Mouse (Mus musculus) urinary bladder, postnatal 10 days (tissue): ENCODE measurements around the gene Slc44a3.
"Not testable (repeated sequence)": the region's sequence is repeated elsewhere in the genome, so short reads cannot be mapped to it uniquely, and the experiment has no call there.

Experiments
- DNase-seq: peaks from one replicate; pipeline ENCODE4 v3.0.0; 2022; ENCODE audit warnings: low spot score

Gene Slc44a3

GRCm38 (mm10) chr3:121552723-121553122 is 20.5 kb upstream of the Slc44a3 start:
- no peak for DNase-seq

- DNase-seq = no peak
Measured at GRCm38 (mm10) chr3:121550370-121550769, 18.2 kb upstream of the Slc44a3 start.

- DNase-seq = no peak
Measured at GRCm38 (mm10) chr3:121547851-121548624, 15.8 kb upstream of the Slc44a3 start.

GRCm38 (mm10) chr3:121540621-121541020 is 8.4 kb upstream of the Slc44a3 start:
- DNase-seq = no peak

- no peak for DNase-seq
Measured at GRCm38 (mm10) chr3:121539871-121540431, 7.7 kb upstream of the Slc44a3 start.

- DNase-seq = not testable (repeated sequence)
Measured at GRCm38 (mm10) chr3:121538847-121539246, 6.6 kb upstream of the Slc44a3 start.

- no peak for DNase-seq
Measured at GRCm38 (mm10) chr3:121537996-121538395, 5.8 kb upstream of the Slc44a3 start.

- DNase-seq = no peak
Measured at GRCm38 (mm10) chr3:121536803-121537202, 4.6 kb upstream of the Slc44a3 start.

- DNase-seq = no peak
Measured at GRCm38 (mm10) chr3:121535813-121536504, 3.8 kb upstream of the Slc44a3 start.

GRCm38 (mm10) chr3:121531370-121532148 is 645 bp downstream of the Slc44a3 start:
- no peak for DNase-seq

GRCm38 (mm10) chr3:121530546-121531258 is 1.5 kb downstream of the Slc44a3 start:
- no peak for DNase-seq

GRCm38 (mm10) chr3:121526096-121527093 is 5.8 kb downstream of the Slc44a3 start:
- no peak for DNase-seq

GRCm38 (mm10) chr3:121521633-121522125 is 10.5 kb downstream of the Slc44a3 start:
- no peak for DNase-seq

- DNase-seq = no peak
Measured at GRCm38 (mm10) chr3:121521123-121521522, 11.1 kb downstream of the Slc44a3 start.

GRCm38 (mm10) chr3:121517030-121517429 is 15.2 kb downstream of the Slc44a3 start:
- no peak for DNase-seq

GRCm38 (mm10) chr3:121509141-121509540 is 23.1 kb downstream of the Slc44a3 start:
- DNase-seq = no peak

- DNase-seq = no peak
Measured at GRCm38 (mm10) chr3:121507678-121508077, 24.5 kb downstream of the Slc44a3 start.

- DNase-seq = no peak
Measured at GRCm38 (mm10) chr3:121506756-121507155, 25.4 kb downstream of the Slc44a3 start.

- DNase-seq = no peak
Measured at GRCm38 (mm10) chr3:121506175-121506574, 26.0 kb downstream of the Slc44a3 start.

- no peak for DNase-seq
Measured at GRCm38 (mm10) chr3:121504927-121505487, 27.2 kb downstream of the Slc44a3 start.
